Mouse (Mus musculus): ENCODE measurements around the gene Hk2.
A peak's percentile ranks its signal among the peaks of the same experiment; 100 is the strongest.

Hk2 gene

DNA sequence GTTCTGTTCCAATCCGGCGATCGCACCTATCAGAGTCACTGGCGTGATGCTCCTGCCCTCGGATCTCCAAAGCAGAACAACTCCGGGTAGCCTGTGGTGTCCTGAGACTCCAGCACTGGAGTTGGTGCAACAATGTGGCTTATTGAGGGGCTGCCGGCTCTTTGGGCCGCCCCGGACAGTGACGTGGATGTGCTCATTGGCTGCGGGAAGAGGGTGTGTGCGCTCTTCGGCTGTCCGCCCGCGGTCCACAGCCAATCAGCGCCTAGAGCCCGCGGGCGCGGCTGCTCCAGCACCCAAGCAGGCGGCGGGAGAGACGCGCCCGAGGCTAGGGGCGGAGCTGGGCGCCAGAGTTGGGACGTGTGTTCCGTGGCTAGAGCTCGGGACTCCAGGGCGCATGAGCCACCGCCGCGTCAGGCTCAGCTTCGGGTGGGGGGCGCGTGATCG lies at the start of gene Hk2:
Gene Hk2, minus strand, starts transcription at position 134 of the 444 bp plus-strand sequence.
- peak; percentile 47 to 59 for DNase-seq (ENCODE audit: low spot score in 2 of 2)

DNA sequence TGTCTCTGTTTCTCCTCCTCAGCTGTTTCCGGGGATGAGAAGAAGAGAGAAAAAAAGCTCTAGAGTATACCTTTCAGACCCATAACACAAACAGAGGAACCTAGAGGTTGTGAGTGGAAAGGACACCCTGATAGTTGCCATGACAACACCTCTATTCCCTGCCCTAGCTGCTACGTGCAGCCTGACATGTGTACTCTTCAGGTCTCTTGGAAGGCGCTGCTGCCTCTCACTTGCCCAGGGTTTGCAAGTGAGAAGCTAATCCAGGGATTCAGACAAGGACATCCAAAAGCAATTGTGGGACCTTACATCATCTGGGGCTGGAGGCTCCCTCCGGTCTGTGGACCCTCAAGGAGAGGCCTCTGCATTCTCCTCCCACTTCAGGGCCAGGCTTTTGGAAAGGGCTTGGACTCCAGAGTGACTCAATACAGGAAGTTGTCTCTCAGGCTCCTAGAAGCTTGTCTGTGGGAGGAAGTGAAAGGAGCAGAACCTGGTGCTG lies 47.6 kb upstream of the Hk2 start:
- DNase-seq (ENCODE audit: low spot score in 2 of 2) = no peak

DNA sequence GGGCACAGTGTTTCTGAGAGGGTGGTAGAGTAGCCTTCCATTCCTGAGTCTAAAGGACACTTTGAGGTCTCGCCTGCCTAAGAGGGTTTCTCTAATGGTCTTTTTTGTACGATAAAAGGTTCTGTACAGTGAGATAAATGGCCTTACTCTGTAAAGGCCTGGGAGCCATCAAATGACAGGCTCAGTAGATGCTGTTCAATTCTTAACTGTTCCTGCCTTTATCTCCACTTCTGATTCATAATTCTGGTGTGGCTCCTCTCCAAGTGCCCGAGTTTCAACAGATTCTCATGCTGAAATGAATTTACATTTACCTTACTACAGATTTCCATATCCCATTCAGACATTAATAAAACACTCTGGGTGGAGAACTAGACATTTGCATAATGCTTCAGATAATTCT lies 46.5 kb upstream of the Hk2 start:
- DNase-seq (ENCODE audit: low spot score in 2 of 2) = no peak

DNA sequence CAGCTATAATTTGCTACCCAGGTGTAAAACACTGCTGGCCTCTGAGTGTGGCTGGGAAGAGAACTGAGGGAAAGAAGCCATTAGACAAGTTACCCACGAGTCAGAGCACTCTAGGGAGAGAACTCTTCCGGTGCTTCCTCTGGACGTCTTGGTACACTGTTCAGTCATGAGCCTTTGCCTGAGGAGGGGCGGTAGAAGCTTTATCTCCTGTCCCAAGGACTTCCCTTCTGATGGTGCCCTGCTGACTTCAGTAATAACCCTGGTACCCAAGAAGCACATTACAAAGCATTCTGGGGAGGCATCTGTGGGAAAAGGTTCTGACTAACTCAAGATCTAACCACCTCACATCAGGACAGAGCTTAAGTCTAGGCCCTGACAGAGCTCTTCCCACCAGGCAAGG lies 40.6 kb upstream of the Hk2 start:
- DNase-seq (ENCODE audit: low spot score in 2 of 2) = no peak

DNA sequence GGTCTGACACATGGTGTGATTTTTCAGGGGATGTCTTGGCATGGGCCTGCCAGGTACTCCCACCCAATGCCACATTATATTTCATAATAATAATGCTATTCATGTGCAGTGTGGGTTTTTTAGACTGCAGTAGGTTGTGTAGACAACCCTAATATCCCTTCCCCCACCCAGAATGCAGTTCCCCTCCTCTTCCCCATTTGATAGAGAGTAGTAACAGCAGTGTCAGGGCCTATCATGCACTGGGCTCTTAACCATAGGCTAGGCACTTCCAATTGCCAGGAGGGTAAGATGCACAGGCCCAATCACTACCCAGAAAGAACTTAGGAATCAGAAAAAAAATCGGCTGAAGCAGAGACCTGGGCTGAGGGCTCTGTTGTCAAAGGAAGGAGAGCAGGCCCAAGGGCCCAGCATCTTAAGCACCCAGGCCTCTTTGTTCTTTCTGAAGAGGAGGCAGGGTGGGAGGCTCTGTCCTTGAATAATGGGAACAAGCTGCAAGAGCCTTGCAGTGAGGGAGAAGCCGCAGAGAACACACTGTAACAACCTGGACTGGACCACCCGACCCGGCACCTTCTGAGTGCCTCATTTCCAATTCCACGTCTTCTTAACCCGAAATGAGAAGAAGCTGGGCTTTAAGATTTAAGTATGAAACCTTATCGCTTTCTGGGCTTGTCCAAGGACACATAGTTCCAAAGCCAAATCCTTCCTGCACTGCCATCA lies 33.9 kb upstream of the Hk2 start:
- no peak for DNase-seq (ENCODE audit: low spot score in 2 of 2)

DNA sequence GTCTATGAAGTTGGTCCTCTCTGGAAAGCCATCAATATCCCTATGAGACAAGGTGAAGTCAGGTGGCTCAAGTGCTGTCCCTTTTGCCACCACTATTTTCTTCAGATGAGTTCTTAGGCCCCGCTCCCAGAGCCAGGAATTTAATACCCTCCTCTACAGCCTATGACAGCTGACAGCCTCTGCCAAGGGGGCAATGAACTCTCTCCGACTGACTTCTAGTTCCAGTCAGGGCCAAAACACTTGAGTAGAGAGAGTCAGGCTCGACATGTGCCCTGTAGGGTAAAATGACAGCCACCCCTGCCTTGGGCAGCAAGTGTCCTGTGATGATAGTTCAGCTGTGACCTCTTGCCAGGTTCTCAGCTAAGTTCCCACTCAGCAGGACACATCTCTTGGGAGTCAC lies 32.7 kb upstream of the Hk2 start:
- no peak for DNase-seq (ENCODE audit: low spot score in 2 of 2)

DNA sequence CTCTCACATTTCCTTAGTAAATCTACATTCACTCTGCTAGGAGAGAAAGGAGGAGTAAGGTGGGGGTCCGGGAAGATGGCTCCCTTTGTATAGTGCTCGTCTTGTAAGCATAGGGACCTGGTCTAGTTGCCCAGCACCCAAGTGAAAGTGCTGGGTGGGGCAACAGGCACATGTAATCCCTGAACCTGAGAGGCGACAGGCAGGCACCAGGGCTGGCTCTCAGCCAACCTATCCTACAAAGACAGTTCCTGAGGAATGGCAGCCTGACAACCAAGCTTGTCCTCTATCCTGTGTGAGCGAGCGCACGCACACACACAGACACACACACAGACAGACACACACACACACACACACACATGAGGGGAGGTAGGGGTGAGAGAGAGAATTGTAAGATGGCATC lies 32.2 kb upstream of the Hk2 start:
- no peak for DNase-seq (ENCODE audit: low spot score in 2 of 2)

DNA sequence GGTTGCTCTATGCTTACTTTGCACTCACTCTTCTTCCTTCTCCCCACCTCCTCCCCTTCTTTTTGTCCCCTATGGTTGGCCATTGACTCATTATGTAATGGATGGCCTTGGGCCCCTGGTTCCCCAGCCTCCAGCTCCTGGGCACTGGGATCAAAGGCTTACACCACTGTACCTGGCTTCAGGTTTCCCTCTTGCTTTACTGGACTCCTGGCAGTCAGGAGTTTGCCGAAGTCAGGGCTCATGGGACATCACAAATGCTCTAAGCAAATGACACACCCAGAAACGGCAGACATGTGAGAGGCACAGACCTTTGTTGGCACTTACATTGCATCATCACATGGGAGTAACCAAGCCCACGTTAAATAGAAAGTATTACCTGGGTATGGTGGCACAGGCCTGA lies 31.6 kb upstream of the Hk2 start:
- no peak for DNase-seq (ENCODE audit: low spot score in 2 of 2)

DNA sequence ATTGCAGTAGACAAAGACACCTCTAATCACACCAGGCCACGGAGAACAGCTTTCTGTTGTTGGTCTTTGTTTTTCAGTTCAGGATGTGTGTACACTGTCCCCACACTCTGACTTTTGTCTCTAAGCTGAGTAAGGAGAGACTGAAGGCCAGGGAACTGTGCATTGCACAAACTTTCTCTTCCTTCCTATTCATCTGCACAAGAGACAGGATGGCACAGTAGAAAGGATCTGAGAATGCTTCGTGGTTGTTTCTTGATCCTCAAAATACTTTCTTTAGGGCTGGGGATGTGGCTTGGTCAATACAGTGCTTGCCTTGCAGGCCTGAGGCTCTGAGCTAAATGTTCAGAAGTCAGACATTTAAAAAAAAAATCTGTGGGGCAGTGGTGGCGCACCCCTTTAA lies 30.7 kb upstream of the Hk2 start:
- no peak for DNase-seq (ENCODE audit: low spot score in 2 of 2)

DNA sequence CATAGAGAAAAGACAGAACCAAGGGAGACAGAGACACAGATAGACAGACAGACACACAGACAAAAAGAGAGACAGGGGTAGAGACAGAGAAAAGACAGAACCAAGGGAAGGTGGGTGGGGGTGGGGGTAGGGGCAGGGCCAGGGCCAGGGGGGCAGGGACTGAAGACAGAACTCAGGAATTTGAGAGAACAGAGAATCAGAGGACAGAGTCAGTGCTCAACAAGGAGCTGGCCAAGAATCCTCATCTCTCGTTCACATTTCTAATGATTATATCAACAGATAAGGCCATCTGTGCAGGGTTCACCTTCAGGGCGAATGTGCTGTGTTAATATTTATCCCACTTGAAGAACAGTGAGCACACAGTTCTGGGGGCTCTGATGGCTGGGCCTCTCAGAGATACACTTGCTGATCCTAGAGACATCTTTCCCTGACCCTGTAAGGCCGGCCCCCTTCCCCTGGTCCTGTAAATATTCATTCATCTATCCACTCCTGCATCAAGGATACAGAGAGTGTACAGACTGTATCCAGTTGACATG lies 24.0 kb upstream of the Hk2 start:
- DNase-seq (ENCODE audit: low spot score in 2 of 2) = no peak

DNA sequence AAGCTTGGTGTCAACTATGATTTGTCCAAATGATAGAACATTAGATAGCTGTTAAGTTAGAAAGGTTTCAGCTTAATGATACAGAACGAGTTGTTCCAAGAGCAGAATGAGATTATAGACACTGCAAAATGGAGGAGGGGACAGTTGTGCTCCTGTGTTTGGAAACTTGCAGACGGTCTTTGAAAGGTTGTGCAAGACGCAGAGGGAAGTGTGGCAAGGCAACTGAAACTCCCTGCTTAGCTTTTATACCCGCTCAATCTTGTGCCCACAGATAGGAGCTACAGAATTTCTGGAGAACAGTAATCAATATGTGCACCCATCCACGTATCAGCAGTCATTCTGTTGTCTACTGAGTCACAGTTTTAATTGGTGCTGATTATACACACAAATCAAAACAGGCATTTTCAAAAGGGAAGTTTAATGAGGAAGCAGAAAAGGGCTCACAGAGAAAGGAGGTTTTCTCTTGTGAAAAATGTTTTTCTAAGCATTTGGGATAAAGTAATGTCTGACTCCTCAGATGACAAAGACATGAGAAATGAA lies 23.1 kb upstream of the Hk2 start:
- DNase-seq (ENCODE audit: low spot score in 2 of 2) = no peak

DNA sequence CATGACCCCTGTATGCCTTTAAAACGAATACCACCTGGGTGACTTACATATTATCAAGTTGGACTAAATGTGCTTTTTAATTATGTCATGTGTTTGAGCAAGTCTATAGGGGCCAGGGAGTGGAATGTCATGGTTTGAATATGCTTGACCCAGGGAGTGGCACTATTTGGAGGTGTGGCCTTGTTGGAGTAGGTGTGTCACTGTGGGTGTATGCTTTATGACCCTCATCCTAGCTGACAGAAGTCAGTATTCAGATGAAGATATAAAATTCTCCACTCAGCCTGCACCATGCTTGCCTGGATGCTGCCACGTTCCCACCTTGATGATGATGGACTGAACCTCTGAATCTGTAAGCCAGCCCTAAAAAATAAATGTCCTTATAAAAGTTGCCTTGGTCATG lies 16.6 kb upstream of the Hk2 start:
- DNase-seq (ENCODE audit: low spot score in 2 of 2) = no peak

DNA sequence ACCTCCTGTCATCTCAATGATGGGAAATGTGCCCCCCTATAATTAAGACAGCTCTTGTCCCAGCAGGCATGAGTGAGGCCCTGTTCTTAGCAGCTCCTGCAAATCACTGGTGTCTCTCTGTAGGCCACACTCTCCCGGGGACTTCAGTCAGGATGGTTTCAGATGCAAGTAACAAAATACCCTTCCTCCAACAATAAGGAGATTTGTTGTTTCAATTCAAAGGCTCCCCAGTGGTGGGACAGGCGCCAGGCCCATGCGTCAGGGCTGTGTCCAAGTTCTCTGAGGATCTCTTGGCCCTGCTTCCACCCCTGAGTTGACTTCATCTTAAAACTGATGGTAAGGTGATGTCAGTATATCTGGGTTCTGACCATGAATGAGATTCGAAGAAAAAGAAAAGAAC lies 9.7 kb upstream of the Hk2 start:
- DNase-seq (ENCODE audit: low spot score in 2 of 2) = no peak

DNA sequence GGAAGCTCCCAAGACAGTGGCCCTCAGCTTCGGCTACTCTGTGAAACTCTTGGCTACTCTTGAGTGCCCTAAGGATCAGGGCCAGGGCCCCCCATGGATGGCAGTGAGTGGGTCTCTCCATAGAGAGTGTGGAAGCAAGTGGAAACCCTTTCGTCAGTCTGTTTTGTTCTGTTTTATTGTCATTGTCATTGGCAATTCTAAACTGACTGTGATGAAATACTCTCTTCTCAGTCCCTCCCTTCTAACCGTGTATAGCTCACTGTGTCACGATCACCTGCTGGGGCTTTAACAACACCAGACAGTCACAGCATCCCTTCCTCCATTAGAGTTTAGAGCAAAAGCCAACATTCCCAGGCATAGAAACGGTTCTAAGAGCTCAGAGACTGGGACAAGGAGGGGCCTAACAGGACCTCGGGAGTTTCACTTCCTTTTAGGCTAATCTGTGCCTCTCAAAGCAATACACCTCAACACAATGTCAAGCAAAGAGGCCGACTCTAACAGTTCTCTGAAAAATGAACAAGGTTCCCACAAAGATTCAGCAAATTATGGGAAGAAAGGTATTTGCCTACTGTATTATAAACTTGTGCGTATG lies 6.6 kb upstream of the Hk2 start:
- no peak for DNase-seq (ENCODE audit: low spot score in 2 of 2)

DNA sequence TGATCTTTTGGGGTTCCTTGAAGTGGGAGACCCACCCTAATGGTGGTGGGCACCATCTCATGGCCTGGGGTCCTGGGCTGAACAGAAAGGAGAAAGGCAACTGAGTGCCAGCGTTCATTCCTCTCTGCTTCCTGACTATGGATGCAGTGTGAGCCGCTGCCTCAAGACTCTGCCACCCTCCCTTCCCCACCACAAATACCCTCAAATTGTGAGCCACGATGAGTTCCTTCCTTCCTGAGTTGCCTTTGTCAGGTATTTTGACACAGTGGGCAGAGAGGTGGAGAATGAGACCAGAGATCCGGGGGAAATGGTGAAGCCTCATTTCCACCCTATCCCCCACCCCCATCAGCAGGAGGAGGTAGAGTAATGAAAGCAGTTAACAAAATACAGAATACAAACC lies 6.1 kb upstream of the Hk2 start:
- DNase-seq (ENCODE audit: low spot score in 2 of 2) = no peak

DNA sequence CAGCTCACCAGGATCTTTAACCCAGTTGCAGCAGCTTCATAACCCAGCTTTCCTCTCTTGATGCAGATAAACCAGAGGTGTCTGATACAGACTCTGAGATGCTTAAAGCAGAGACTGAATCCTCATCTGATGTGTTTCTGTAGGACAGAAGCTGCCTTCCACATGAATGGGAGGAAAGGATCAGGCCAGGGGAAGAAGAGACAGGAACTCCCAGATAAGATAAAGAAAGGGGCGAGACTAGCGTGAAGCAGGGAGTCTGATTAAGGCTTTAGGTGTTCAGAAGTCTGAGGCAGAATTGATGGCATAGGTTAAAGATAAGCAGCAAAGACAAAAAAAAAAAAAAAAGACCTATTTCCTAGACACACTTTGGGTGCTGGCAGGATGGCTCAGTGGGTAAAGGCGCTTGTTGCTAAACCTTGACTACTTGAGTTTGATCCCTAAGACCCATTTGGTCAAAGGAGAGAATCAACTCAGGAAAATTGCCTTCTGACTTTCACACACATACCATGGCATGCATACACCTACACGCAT lies 2.9 kb upstream of the Hk2 start:
- no peak for DNase-seq (ENCODE audit: low spot score in 2 of 2)

DNA sequence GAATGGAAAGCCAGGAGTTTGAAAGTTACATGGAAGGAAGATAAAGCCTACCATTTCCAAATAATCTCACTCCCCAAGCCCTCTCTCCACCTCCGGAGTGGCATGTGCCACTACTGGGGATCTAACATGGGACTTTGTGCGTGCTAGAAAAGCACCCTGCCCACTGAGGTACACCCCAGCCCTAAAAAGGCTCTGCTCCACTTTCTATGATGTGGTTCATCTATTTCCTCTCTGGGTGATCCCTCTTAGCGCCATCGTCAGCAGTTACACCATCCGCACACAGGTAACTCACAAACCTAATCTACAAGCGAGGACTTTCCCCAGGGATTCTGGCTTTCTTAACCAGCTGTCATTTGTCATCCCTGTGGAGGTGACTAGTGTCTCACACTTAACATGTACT lies 1.1 kb upstream of the Hk2 start:
- no peak for DNase-seq (ENCODE audit: low spot score in 2 of 2)

DNA sequence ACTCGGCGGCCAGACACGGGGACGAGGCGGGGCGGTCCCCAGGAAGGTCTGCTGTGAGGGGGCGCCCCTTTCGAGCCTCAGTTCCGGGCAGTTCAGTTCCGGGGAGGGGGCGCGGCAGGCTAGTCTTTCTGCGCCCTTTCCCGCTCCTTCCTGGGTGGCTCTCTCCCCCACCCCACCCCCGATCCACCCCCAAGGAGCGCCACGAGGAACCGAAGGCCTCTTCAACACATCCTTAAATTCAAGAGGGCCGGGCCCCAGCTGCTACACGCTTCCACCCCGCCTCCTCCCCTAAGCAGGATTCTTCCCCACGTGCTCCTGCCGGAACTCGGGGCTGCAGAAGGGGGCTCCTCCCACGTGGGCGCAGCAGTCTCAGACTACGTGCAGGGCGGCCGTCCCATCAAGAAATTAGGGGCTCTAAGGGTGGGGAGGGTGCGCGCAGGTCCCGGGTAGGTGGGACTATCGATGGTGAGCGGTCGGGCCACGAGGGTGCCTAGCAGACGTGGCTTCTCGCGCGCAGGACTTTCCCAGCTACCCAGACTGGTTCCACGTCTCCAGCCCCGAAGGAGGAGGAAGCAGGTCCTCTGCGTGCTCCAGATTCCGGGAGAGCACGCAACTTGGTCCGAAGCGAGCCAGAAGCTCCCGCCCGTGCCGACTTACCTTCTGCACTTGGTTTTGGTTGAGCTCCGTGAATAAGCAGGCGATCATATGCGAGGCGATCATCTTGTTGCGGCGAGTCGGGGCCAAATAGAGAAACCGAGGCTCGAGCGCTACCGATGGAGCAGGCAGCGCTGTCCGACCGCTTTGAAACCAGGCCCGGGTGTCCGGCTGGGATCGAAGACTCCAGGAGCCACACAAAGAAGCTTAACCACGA lies 758 bp downstream of the Hk2 start:
- DNase-seq (ENCODE audit: low spot score in 2 of 2) = no peak

DNA sequence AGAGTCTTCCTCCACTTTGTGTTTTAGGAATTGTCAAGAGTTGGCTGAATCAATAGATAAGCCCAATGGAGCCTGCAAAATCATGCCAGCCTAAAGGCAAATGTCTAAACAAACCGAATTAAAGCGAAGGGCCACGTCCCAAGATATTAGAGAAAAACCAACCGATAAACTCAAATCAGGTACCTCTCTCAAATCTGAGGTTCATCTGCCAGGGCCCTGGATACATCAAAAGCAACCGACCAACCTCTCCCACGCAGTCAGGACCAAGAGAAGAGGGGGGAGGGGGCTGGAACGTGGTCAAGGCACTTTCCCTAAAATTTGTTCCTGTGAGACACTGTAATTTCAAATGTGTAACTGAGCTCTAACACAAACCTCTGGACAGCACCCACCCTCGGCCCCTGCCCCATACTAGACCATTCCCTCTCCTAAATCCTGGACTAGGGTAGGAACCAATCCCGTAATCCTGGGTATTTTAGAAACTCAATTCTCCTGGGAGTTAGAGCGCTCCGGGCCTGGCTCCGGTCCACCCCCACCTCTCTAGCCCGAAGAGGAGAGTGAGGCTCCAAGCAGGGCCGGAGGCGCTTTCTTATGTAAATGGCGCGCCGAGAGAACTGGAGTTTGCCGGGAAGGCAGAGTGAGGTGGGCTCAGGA lies 1.7 kb downstream of the Hk2 start:
- no peak for DNase-seq (ENCODE audit: low spot score in 2 of 2)

DNA sequence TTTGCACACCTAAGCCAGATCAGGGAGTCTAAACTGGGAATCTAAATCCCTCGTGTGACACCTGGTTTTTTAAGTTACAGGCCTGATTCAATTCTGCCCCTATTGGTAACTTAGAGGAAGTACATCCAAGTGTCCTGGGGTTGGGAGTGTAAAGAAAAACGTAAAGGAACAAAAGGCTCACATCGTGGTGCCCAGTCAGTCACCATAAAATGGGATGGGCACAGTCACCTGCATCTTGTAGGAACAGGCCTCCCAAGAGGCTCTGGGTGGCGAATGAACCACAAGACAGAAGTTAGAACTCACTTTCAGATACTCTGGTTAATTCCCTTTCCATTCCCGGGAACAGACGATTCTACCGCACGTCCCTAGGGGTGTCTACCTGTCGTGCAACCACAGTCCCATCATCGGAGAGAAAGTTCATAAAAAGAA lies 2.3 kb downstream of the Hk2 start:
- no peak for DNase-seq (ENCODE audit: low spot score in 2 of 2)

DNA sequence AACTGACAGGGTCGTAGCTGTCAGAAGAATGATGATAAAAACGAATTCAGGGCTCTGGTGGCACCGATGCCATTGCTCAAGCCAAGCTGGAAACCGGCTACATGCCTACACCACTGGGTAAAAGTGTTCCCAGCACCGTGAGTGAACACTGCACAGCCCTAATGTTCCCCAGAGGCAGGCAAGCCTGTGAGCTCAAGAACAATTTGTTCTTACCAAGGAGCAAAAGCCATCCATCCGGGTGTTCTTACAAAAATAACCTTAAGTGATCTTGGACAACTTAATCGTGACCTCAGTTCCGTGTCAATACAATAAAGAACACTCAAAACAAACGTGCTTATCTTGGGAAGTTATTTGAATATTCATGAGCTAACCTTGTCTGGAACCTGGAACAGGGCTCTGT lies 3.2 kb downstream of the Hk2 start:
- no peak for DNase-seq (ENCODE audit: low spot score in 2 of 2)
